Mouse (Mus musculus) testis, adult 2 months (tissue): ENCODE measurements at regions not wholly inside any gene's neighbourhood (a gene's known extent, or its start where the extent isn't known, plus 50 kb on each side); places are given as distances from the start of the nearest gene placed in this dataset.

Experiments used
- CTCF ChIP-seq: fragments of 200-500 bp; IDR thresholded peaks from 2 replicates; pipeline ENCODE4 v1.5.1; 2012; ENCODE audit warnings: low read depth, mild to moderate bottlenecking, inconsistent platforms, low read length, moderate library complexity; ENCODE audit not compliant: control insufficient read depth, insufficient read depth, insufficient replicate concordance
- POLR2A ChIP-seq: fragments of 200-500 bp; IDR thresholded peaks from 2 replicates; pipeline ENCODE4 v1.6.1; 2012; ENCODE audit warnings: low read depth, mild to moderate bottlenecking, inconsistent platforms, low read length, moderate library complexity; ENCODE audit not compliant: control insufficient read depth

GRCm38 (mm10) chr11:12859344-12859930, 394.7 kb upstream of the Cobl start:
- no peak for TF ChIP-seq CTCF
- TF ChIP-seq POLR2A, result no peak
